Mouse (Mus musculus) hindbrain, embryonic 15.5 days (tissue): ENCODE measurements around the gene Timm13. TPM values are rescaled to one million over a fixed set of nuclear protein-coding genes. Genes with fewer than 3 reads are reported as not detected.

Experiments
- ATAC-seq: fragments of 200-750 bp; cut with Nextera tagmentation; 2 replicates; pipeline ENCODE4 v1.8.0; 2017; ENCODE audit warnings: low read depth, moderate number of reproducible peaks, moderate TSS enrichment; ENCODE audit not compliant: low FRiP score
- H3K27ac ChIP-seq: fragments of 300-500 bp; sonication (generic); replicated peaks from 2 replicates; pipeline ENCODE4 v1.5.1; 2015; ENCODE audit warnings: mild to moderate bottlenecking, inconsistent platforms
- H3K27me3 ChIP-seq: fragments of 300-500 bp; sonication (generic); 2 replicates; pipeline ENCODE4 v1.6.1; 2015; ENCODE audit warnings: control low read depth, inconsistent platforms
- H3K36me3 ChIP-seq: fragments of 300-500 bp; sonication (generic); 2 replicates; pipeline ENCODE4 v1.6.1; 2015; ENCODE audit warnings: control low read depth, inconsistent platforms
- H3K4me1 ChIP-seq: fragments of 300-500 bp; sonication (generic); replicated peaks from 2 replicates; pipeline ENCODE4 v1.6.1; 2015; ENCODE audit warnings: control low read depth, inconsistent platforms
- H3K4me2 ChIP-seq: fragments of 300-500 bp; sonication (generic); 2 replicates; pipeline ENCODE4 v1.6.1; 2015; ENCODE audit warnings: moderate library complexity, mild to moderate bottlenecking, inconsistent platforms
- H3K4me3 ChIP-seq: fragments of 300-500 bp; sonication (generic); 2 replicates; pipeline ENCODE4 v1.5.1; 2015; ENCODE audit warnings: mild to moderate bottlenecking, inconsistent platforms
- H3K9ac ChIP-seq: fragments of 300-500 bp; sonication (generic); 2 replicates; pipeline ENCODE4 v1.6.1; 2015; ENCODE audit warnings: inconsistent platforms
- H3K9me3 ChIP-seq: fragments of 300-500 bp; sonication (generic); 2 replicates; pipeline ENCODE4 v1.6.1; 2016; ENCODE audit warnings: control low read depth, inconsistent platforms
- WGBS: fragments of 180-500 bp; shearing (Covaris S2); methylation state at CpG from one replicate; pipeline ENCODE4 v1.1.7; 2015; 5-methylcytosine and 5-hydroxymethylcytosine counted together
- polyA plus RNA-seq: library from polyadenylated mRNA; unstranded; fragments of >200 nt; fragmentation: Nextera tagmentation; extraction: Ambion mirVana; gene quantifications from 2 replicates; pipeline ENCODE4 v1.2.1, GENCODE M21; 2015

The Timm13 gene
- 329 and 342 TPM in 2 replicates for polyA plus RNA-seq

- no peaks in the 10 kb centered on the region for H3K27me3 ChIP-seq
- under 1% methylated on average over 72 of the region's 72 CpGs for WGBS
- peak within 1 kb of the TSS; percentile 83 for H3K4me3 ChIP-seq
- no peaks in the 10 kb centered on the region for H3K9me3 ChIP-seq
- peak; percentile 95 for ATAC-seq
- H3K4me1 ChIP-seq: peaks cover 19% of the 10 kb centered on the region
- H3K36me3 ChIP-seq: peaks cover 34% of the 10 kb centered on the region
- H3K4me2 ChIP-seq: peak within 1 kb of the TSS; percentile 89
- H3K9ac ChIP-seq: peak within 1 kb of the TSS; percentile 86
- peak within 1 kb of the TSS; percentile 92 for H3K27ac ChIP-seq
Measured at GRCm38 (mm10) chr10:80900318-80901247, at the start of gene Timm13. Gene Timm13 (minus strand): TSS chr10:80900969.

- 26% methylated on average over 5 of the region's 5 CpGs for WGBS
- Histone ChIP-seq H3K4me1 (0 out of 2 replicates have a peak, but pooled peaks cover 4% of the 10 kb centered on the region), H3K4me3 (no peak overlapping the region), H3K4me2 (no peak overlapping the region), H3K36me3 (no peaks in the 10 kb centered on the region), H3K9ac (no peak overlapping the region), H3K9me3 (no peaks in the 10 kb centered on the region), H3K27me3 (no peaks in the 10 kb centered on the region), H3K27ac (no peak overlapping the region)
- no peak for ATAC-seq
Measured at GRCm38 (mm10) chr10:80950314-80950713, 49.5 kb upstream of the Timm13 start.

- no peak overlapping the region for H3K9ac ChIP-seq
- no peaks in the 10 kb centered on the region for H3K27me3 ChIP-seq
- no peaks in the 10 kb centered on the region for H3K4me1 ChIP-seq
- H3K4me2 ChIP-seq: no peak overlapping the region
- no peak overlapping the region for H3K27ac ChIP-seq
- no peak overlapping the region for H3K4me3 ChIP-seq
- no peaks in the 10 kb centered on the region for H3K36me3 ChIP-seq
- H3K9me3 ChIP-seq: no peaks in the 10 kb centered on the region
- no peak for ATAC-seq
- WGBS: 82% methylated on average over 3 of the region's 3 CpGs
Measured at GRCm38 (mm10) chr10:80949081-80949480, 48.3 kb upstream of the Timm13 start.

GRCm38 (mm10) chr10:80948570-80948969, 47.8 kb upstream of the Timm13 start:
- Histone ChIP-seq H3K9ac (no peak overlapping the region), H3K4me1 (no peaks in the 10 kb centered on the region), H3K36me3 (no peaks in the 10 kb centered on the region), H3K4me2 (no peak overlapping the region), H3K4me3 (no peak overlapping the region), H3K27ac (no peak overlapping the region), H3K27me3 (no peaks in the 10 kb centered on the region), H3K9me3 (no peaks in the 10 kb centered on the region)
- 23% methylated on average over 6 of the region's 6 CpGs for WGBS
- ATAC-seq: no peak

- no peak for ATAC-seq
- 54% methylated on average over 2 of the region's 2 CpGs for WGBS
- no peaks in the 10 kb centered on the region for H3K27me3 ChIP-seq
- no peaks in the 10 kb centered on the region for H3K9me3 ChIP-seq
- no peak overlapping the region for H3K27ac ChIP-seq
- H3K9ac ChIP-seq: no peak overlapping the region
- H3K4me2 ChIP-seq: no peak overlapping the region
- no peak overlapping the region for H3K4me3 ChIP-seq
- no peaks in the 10 kb centered on the region for H3K4me1 ChIP-seq
- no peaks in the 10 kb centered on the region for H3K36me3 ChIP-seq
Measured at GRCm38 (mm10) chr10:80947802-80948201, 47.0 kb upstream of the Timm13 start.

- H3K27me3 ChIP-seq: no peaks in the 10 kb centered on the region
- no peak for ATAC-seq
- WGBS: 64% methylated on average over 14 of the region's 14 CpGs
- no peaks in the 10 kb centered on the region for H3K36me3 ChIP-seq
- no peak overlapping the region for H3K27ac ChIP-seq
- no peaks in the 10 kb centered on the region for H3K9me3 ChIP-seq
- no peak overlapping the region for H3K4me2 ChIP-seq
- no peak overlapping the region for H3K4me3 ChIP-seq
- H3K9ac ChIP-seq: no peak overlapping the region
- H3K4me1 ChIP-seq: no peaks in the 10 kb centered on the region
Measured at GRCm38 (mm10) chr10:80946684-80947437, 46.1 kb upstream of the Timm13 start.

GRCm38 (mm10) chr10:80944231-80944630, 43.5 kb upstream of the Timm13 start:
- Histone ChIP-seq H3K4me3 (no peak overlapping the region), H3K9ac (no peak overlapping the region), H3K27ac (no peak overlapping the region), H3K4me1 (peaks cover 16% of the 10 kb centered on the region), H3K36me3 (no peaks in the 10 kb centered on the region), H3K4me2 (no peak overlapping the region), H3K9me3 (no peaks in the 10 kb centered on the region), H3K27me3 (no peaks in the 10 kb centered on the region; the same call in 1 of the 2 replicates)
- ATAC-seq: no peak
- 74% methylated on average over 5 of the region's 5 CpGs for WGBS

GRCm38 (mm10) chr10:80943701-80944100, 42.9 kb upstream of the Timm13 start:
- Histone ChIP-seq H3K36me3 (no peaks in the 10 kb centered on the region), H3K27ac (no peak overlapping the region), H3K4me1 (peaks cover 22% of the 10 kb centered on the region), H3K4me3 (no peak overlapping the region), H3K9ac (no peak overlapping the region), H3K4me2 (no peak overlapping the region), H3K9me3 (no peaks in the 10 kb centered on the region), H3K27me3 (no peaks in the 10 kb centered on the region; the same call in 1 of the 2 replicates)
- no peak for ATAC-seq
- 83% methylated on average over 9 of the region's 9 CpGs for WGBS

- peaks cover 28% of the 10 kb centered on the region for H3K4me1 ChIP-seq
- no peaks in the 10 kb centered on the region for H3K36me3 ChIP-seq
- ATAC-seq: no peak
- 67% methylated on average over 8 of the region's 8 CpGs for WGBS
- no peak overlapping the region for H3K4me3 ChIP-seq
- no peaks in the 10 kb centered on the region; the same call in 1 of the 2 replicates for H3K27me3 ChIP-seq
- no peak overlapping the region for H3K9ac ChIP-seq
- no peak overlapping the region for H3K4me2 ChIP-seq
- H3K9me3 ChIP-seq: no peaks in the 10 kb centered on the region
- no peak overlapping the region for H3K27ac ChIP-seq
Measured at GRCm38 (mm10) chr10:80942919-80943318, 42.1 kb upstream of the Timm13 start.

- Histone ChIP-seq H3K27ac (no peak overlapping the region), H3K4me3 (no peak overlapping the region), H3K9me3 (no peaks in the 10 kb centered on the region), H3K9ac (no peak overlapping the region), H3K36me3 (no peaks in the 10 kb centered on the region), H3K4me1 (peaks cover 47% of the 10 kb centered on the region), H3K4me2 (no peak overlapping the region), H3K27me3 (no peaks in the 10 kb centered on the region; the same call in 1 of the 2 replicates)
- 67% methylated on average over 2 of the region's 2 CpGs for WGBS
- no peak for ATAC-seq
Measured at GRCm38 (mm10) chr10:80940988-80941347, 40.2 kb upstream of the Timm13 start.

GRCm38 (mm10) chr10:80940320-80940987, 39.7 kb upstream of the Timm13 start:
- ATAC-seq: no peak
- peak overlapping the region; percentile 76 for H3K27ac ChIP-seq
- peak overlapping the region; percentile 59 for H3K4me2 ChIP-seq
- no peaks in the 10 kb centered on the region; the same call in 1 of the 2 replicates for H3K27me3 ChIP-seq
- WGBS: 39% methylated on average over 8 of the region's 8 CpGs
- no peaks in the 10 kb centered on the region for H3K9me3 ChIP-seq
- peak overlapping the region; percentile 32 for H3K4me3 ChIP-seq
- peak overlapping the region; percentile 38; the same call in 1 of the 2 replicates for H3K9ac ChIP-seq
- H3K36me3 ChIP-seq: no peaks in the 10 kb centered on the region
- H3K4me1 ChIP-seq: peaks cover 52% of the 10 kb centered on the region
